Mouse (Mus musculus): ENCODE measurements around the gene 4930470P17Rik. TPM values are rescaled to one million over a fixed set of nuclear protein-coding genes. Genes with fewer than 3 reads are reported as not detected.

Gene 4930470P17Rik
- total RNA-seq, 1 experiment from 2014 or later, result not detected

GRCm38 (mm10) chr2:170534116-170534802 is 67.6 kb downstream of the 4930470P17Rik start:
- ATAC-seq (ENCODE audit: extremely low read depth, insufficient number of reproducible peaks, low FRiP score, poor library complexity, severe bottlenecking), result no peak

GRCm38 (mm10) chr2:170530256-170530655 is 71.6 kb downstream of the 4930470P17Rik start:
- ATAC-seq (ENCODE audit: extremely low read depth, insufficient number of reproducible peaks, low FRiP score, poor library complexity, severe bottlenecking), result no peak

DNA sequence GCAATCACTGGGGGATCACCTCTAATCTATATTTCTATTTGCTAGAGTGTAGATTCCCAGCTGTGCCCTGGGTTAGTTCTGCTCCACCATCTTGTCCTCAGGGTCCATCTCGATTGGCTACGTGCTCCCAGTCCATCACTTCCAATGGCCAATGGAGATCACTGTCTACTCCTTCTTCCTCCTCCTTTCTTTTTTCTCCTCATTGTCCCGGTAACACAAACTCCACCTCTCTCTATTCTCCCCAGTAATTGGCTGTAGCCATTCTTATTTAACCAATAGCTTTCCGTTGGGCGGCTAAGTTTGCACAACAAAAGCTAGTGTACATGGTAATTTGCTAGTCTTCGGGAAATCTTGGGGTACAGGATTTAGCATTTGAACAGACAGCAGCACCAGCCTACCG is 72.1 kb downstream of the 4930470P17Rik start:
- ATAC-seq (ENCODE audit: extremely low read depth, insufficient number of reproducible peaks, low FRiP score, poor library complexity, severe bottlenecking), result no peak

Other genes with a start within 250 kb of the 4930470P17Rik start
- gene Bcas1, start 174.2 kb downstream of the 4930470P17Rik start, total RNA-seq (2017), result 1.9 and 2.9 TPM in 2 replicates
- gene Pfdn4, start 105.6 kb downstream of the 4930470P17Rik start, total RNA-seq (2017), result 18.3 and 21.0 TPM in 2 replicates
- gene Cyp24a1, start 104.9 kb downstream of the 4930470P17Rik start, total RNA-seq (2017), result not detected in 2 replicates
- not detected in 2 replicates for gene Dok5, start 129.8 kb upstream of the 4930470P17Rik start, total RNA-seq (2017)